Comparison of ENCODE assay signal across 23 mouse cellular contexts in genomic region chr1:191259661-191260060, GRCm38 (mm10). TPM values are rescaled to one million over a fixed set of nuclear protein-coding genes. Genes with fewer than 3 reads are reported as not detected.
DNase-seq lines count a peak whose midpoint lies in the region; ATAC-seq and TF ChIP-seq lines count a peak whose summit lies in the region.
"Had no signal": no experiment of that assay in that cellular context is flagged by ENCODE, and none has a peak within 500 bp of the region (broad histone marks: within the 10 kb centered on the region; RNA-seq: fewer than 3 reads in every experiment).

No protein-coding gene starts in this region.

- H3K4me1 ChIP-seq in bone marrow macrophage, adult 2 months (ENCODE audit: control insufficient read depth, insufficient read depth, low read length), result peaks cover 83% of the 10 kb centered on the region
- peaks cover 7% of the 10 kb centered on the region for H3K4me1 ChIP-seq in heart, embryonic 11.5 days (ENCODE audit: control insufficient read depth, insufficient read depth, low read length)
- H3K4me1 ChIP-seq: forebrain, embryonic 13.5 days; midbrain, embryonic 12.5 days had no signal

- DNase-seq in cerebellum, postnatal 14 days, result peak; percentile 62
- no peak for DNase-seq in cerebellum, adult 8-10 months
- DNase-seq in layer of hippocampus, adult 9-11 months, result peak; percentile 40
- DNase-seq in layer of hippocampus, postnatal 14 days (ENCODE audit: low spot score in 2 of 2), result no peak
- DNase-seq: adrenal gland, adult 2 months; adrenal gland, postnatal 36 days; cerebellum, adult 9-11 months; gastrocnemius, postnatal 10 days; kidney, adult 18-20 months; liver, embryonic 13.5 days had no signal

- H3K4me3 ChIP-seq in bone marrow macrophage, adult 2 months (ENCODE audit: insufficient read depth, low read length), result no peak overlapping the region
- H3K4me3 ChIP-seq in macrophage (ENCODE audit: inconsistent target), result no peak overlapping the region
- H3K4me3 ChIP-seq in heart, embryonic 11.5 days (ENCODE audit: low read depth, low read length), result no peak overlapping the region
- H3K4me3 ChIP-seq: forebrain, embryonic 13.5 days; heart, embryonic 15.5 days; kidney, embryonic 15.5 days; left cerebral cortex, adult 2 months; limb, embryonic 15.5 days; liver, embryonic 13.5 days; midbrain, embryonic 12.5 days had no signal

- H3K79me2 ChIP-seq in macrophage (ENCODE audit: inconsistent target), result no peaks in the 10 kb centered on the region

- 53% methylated on average over 5 of the region's 5 CpGs for WGBS in macrophage (ENCODE audit: missing documents)
- 58% methylated on average over 5 of the region's 5 CpGs for WGBS in heart, embryonic 11.5 days (ENCODE audit: insufficient replicate concordance)

- H3K27me3 ChIP-seq in heart, embryonic 11.5 days (ENCODE audit: control insufficient read depth, insufficient read depth, low read length), result no peaks in the 10 kb centered on the region
- H3K27me3 ChIP-seq: CH12.LX; heart, embryonic 15.5 days; kidney, embryonic 15.5 days; limb, embryonic 15.5 days had no signal

- H3K27ac ChIP-seq in bone marrow macrophage, adult 2 months (ENCODE audit: insufficient read depth, low read depth, low read length), result peak overlapping the region; percentile 92
- H3K27ac ChIP-seq in macrophage, result peak overlapping the region; percentile 76
- H3K27ac ChIP-seq in heart, embryonic 11.5 days (ENCODE audit: low read depth, low read length), result no peak overlapping the region
- H3K27ac ChIP-seq: forebrain, embryonic 13.5 days; heart, embryonic 15.5 days; hindbrain, embryonic 14.5 days; left cerebral cortex, adult 2 months; limb, embryonic 15.5 days; liver, embryonic 13.5 days; midbrain, embryonic 12.5 days had no signal

- no peak for TF ChIP-seq POLR2A in bone marrow macrophage, adult 2 months (IDR thresholded peaks at IDR 0.05; ENCODE audit: borderline replicate concordance, low read depth, low read length)

- no peaks in the 10 kb centered on the region for H3K36me3 ChIP-seq in macrophage (ENCODE audit: inconsistent target)
- no peaks in the 10 kb centered on the region for H3K36me3 ChIP-seq in heart, embryonic 11.5 days (ENCODE audit: control insufficient read depth, insufficient read depth, low read length)
- H3K36me3 ChIP-seq: heart, embryonic 15.5 days; kidney, embryonic 15.5 days; limb, embryonic 15.5 days; liver, embryonic 13.5 days; midbrain, embryonic 12.5 days had no signal

- ATAC-seq in heart, embryonic 11.5 days (replicated peaks; ENCODE audit: insufficient number of reproducible peaks, low FRiP score, low TSS enrichment), result no peak
- ATAC-seq: forebrain, embryonic 13.5 days had no signal

- TF ChIP-seq CTCF in bone marrow macrophage, adult 2 months (IDR thresholded peaks at IDR 0.05; ENCODE audit: low read depth, low read length), result no peak

- no peaks in the 10 kb centered on the region for H3K9me3 ChIP-seq in heart, embryonic 11.5 days (replicated peaks; ENCODE audit: control insufficient read depth, low read length)
- H3K9me3 ChIP-seq: forebrain, embryonic 13.5 days; heart, embryonic 15.5 days; kidney, embryonic 15.5 days; limb, embryonic 15.5 days; liver, embryonic 13.5 days; midbrain, embryonic 12.5 days had no signal

- H3K9ac ChIP-seq in heart, embryonic 11.5 days (ENCODE audit: low read depth, low read length), result no peak overlapping the region
- H3K9ac ChIP-seq: forebrain, embryonic 13.5 days; heart, embryonic 15.5 days; hindbrain, embryonic 14.5 days; kidney, embryonic 15.5 days; limb, embryonic 15.5 days; liver, embryonic 13.5 days; lung, embryonic 14.5 days; midbrain, embryonic 12.5 days had no signal

- H3K4me2 ChIP-seq in heart, embryonic 11.5 days, result no peak overlapping the region
- H3K4me2 ChIP-seq: forebrain, embryonic 13.5 days; limb, embryonic 15.5 days; liver, embryonic 13.5 days; lung, embryonic 14.5 days; midbrain, embryonic 12.5 days had no signal

RNA-seq across cellular contexts. Expression of gene Atf3, which starts 41.8 kb away (rescaled TPM):
- total RNA-seq in layer of hippocampus, postnatal 14 days (2021), result under 1 TPM; 0.79 to 0.90 TPM
- polyA plus RNA-seq in bone marrow macrophage, adult 2 months (2012; ENCODE audit: insufficient read depth, insufficient read length, missing spikeins), result 103 and 107 TPM in 2 replicates
- 100 to 1,000 TPM in 22 of 26 experiments, 10 to 100 TPM in 4; 71.4 to 886 (median 177) TPM for total RNA-seq in macrophage (2018; cell fraction: chromatin; rRNA removed)
- total RNA-seq in macrophage (2018; cell fraction: cytosol; rRNA removed), result 1,000 to 10,000 TPM in 3 of 26 experiments, 100 to 1,000 TPM in 23; 230 to 1,349 (median 405) TPM
- total RNA-seq in macrophage (2018; cell fraction: nucleus; rRNA removed), result 1,000 to 10,000 TPM in 2 of 26 experiments, 100 to 1,000 TPM in 24; 130 to 1,042 (median 343) TPM
- 201 to 678 TPM (median 211 TPM) in 3 replicates for polyA plus RNA-seq in macrophage (2018)
- 13.7 and 17.4 TPM in 2 replicates for polyA plus RNA-seq in heart, embryonic 11.5 days (2014; fragmentation: Nextera tagmentation; extraction: Ambion mirVana)
- polyA plus RNA-seq: activated CD4-positive, CD25-positive, alpha-beta regulatory T cell, adult 4 months had no signal

RNA-seq across cellular contexts. Expression of gene Nenf, which starts 58.3 kb away (rescaled TPM):
- 10 to 100 TPM; 64.7 to 67.4 TPM for total RNA-seq in layer of hippocampus, postnatal 14 days (2021)
- 43.9 and 46.5 TPM in 2 replicates for polyA plus RNA-seq in bone marrow macrophage, adult 2 months (2012; ENCODE audit: insufficient read depth, insufficient read length, missing spikeins)
- 10 to 100 TPM in 1 of 26 experiments, 1 to 10 TPM in 14, not detected in 11; 1.4 to 13.4 (median 2.5) TPM for total RNA-seq in macrophage (2018; cell fraction: chromatin; rRNA removed)
- total RNA-seq in macrophage (2018; cell fraction: cytosol; rRNA removed), result 10 to 100 TPM; 48.8 to 69.1 (median 56.8) TPM
- 10 to 100 TPM in 18 of 26 experiments, 1 to 10 TPM in 8; 3.8 to 23.1 (median 13.1) TPM for total RNA-seq in macrophage (2018; cell fraction: nucleus; rRNA removed)
- 30.8 to 55.9 TPM (median 45.1 TPM) in 3 replicates for polyA plus RNA-seq in macrophage (2018)
- 106 and 111 TPM in 2 replicates for polyA plus RNA-seq in heart, embryonic 11.5 days (2014; fragmentation: Nextera tagmentation; extraction: Ambion mirVana)

Comparison
In these comparisons a context has a peak if more than half of its experiments do, and no peak if none do; other contexts are left out.
1. DNase-seq: peak in cerebellum, postnatal 14 days (2 of 2) and layer of hippocampus, adult 9-11 months (single experiment); none in cerebellum, adult 8-10 months (single experiment) and layer of hippocampus, postnatal 14 days (0 of 2).